9 mouse cellular contexts compared by ENCODE assay signal in genomic region chr2:163596057-163596872, GRCm38 (mm10). TPM values are rescaled to one million over a fixed set of nuclear protein-coding genes. Genes with fewer than 3 reads are reported as not detected.
DNase-seq lines count a peak whose midpoint lies in the region; ATAC-seq and TF ChIP-seq lines count a peak whose summit lies in the region.
"Had no signal": no experiment of that assay in that cellular context is flagged by ENCODE, and none has a peak within 500 bp of the region (broad histone marks: within the 10 kb centered on the region; RNA-seq: fewer than 3 reads in every experiment).

No protein-coding gene starts in this region.

- H3K4me2 ChIP-seq in neural tube, embryonic 13.5 days, result no peak overlapping the region
- H3K4me2 ChIP-seq in midbrain, postnatal 0 days (ENCODE audit: low read depth, low read length, poor library complexity, severe bottlenecking), result no peak overlapping the region
- H3K4me2 ChIP-seq: limb, embryonic 12.5 days had no signal

- no peaks in the 10 kb centered on the region for H3K27me3 ChIP-seq in neural tube, embryonic 13.5 days
- H3K27me3 ChIP-seq in midbrain, postnatal 0 days (ENCODE audit: insufficient read depth, low read length), result no peaks in the 10 kb centered on the region
- H3K27me3 ChIP-seq: limb, embryonic 12.5 days had no signal

- ATAC-seq in neural tube, embryonic 13.5 days (ENCODE audit: low read depth), result no peak
- peak; percentile 44 for ATAC-seq in granulocyte monocyte progenitor cell, adult 5-6 weeks (replicated peaks; ENCODE audit: poor library complexity, severe bottlenecking)
- no peak for ATAC-seq in midbrain, postnatal 0 days (ENCODE audit: low FRiP score)

- no peaks in the 10 kb centered on the region for H3K36me3 ChIP-seq in neural tube, embryonic 13.5 days
- no peaks in the 10 kb centered on the region for H3K36me3 ChIP-seq in midbrain, postnatal 0 days (ENCODE audit: insufficient read depth, low read length)
- H3K36me3 ChIP-seq: limb, embryonic 12.5 days had no signal

- no peaks in the 10 kb centered on the region for H3K9me3 ChIP-seq in neural tube, embryonic 13.5 days
- H3K9me3 ChIP-seq in midbrain, postnatal 0 days (ENCODE audit: low read length), result no peaks in the 10 kb centered on the region
- H3K9me3 ChIP-seq: limb, embryonic 12.5 days had no signal

- TF ChIP-seq CTCF in midbrain, postnatal 0 days (IDR thresholded peaks at IDR 0.05), result no peak

- H3K27ac ChIP-seq in neural tube, embryonic 13.5 days (replicated peaks), result peak overlapping the region; percentile 54; the same call in 1 of the 2 replicates
- H3K27ac ChIP-seq in midbrain, postnatal 0 days (ENCODE audit: low read depth, low read length), result no peak overlapping the region
- H3K27ac ChIP-seq: limb, embryonic 12.5 days had no signal

- no peak for DNase-seq in neural tube, embryonic 10.5 days (ENCODE audit: extremely low spot score, low spot score)
- DNase-seq in kidney, adult 9 months, result peak; percentile 88
- peak; percentile 14 for DNase-seq in midbrain, postnatal 0 days (ENCODE audit: low spot score)
- DNase-seq in urinary bladder, postnatal 25 days (ENCODE audit: low spot score), result no peak
- DNase-seq in cerebellum, adult 9-10 months, result no peak
- DNase-seq in c-Kit-positive CD71-positive TER-119-positive erythroid progenitor cells, embryonic 14.5 days (ENCODE audit: low spot score), result no peak

- H3K4me3 ChIP-seq in neural tube, embryonic 13.5 days, result no peak overlapping the region
- no peak overlapping the region for H3K4me3 ChIP-seq in midbrain, postnatal 0 days (ENCODE audit: low read depth, low read length)
- H3K4me3 ChIP-seq: limb, embryonic 12.5 days had no signal

- 74% methylated on average over 13 of the region's 13 CpGs for WGBS in neural tube, embryonic 13.5 days
- WGBS in midbrain, postnatal 0 days, result 75% methylated on average over 13 of the region's 13 CpGs

- H3K4me1 ChIP-seq in neural tube, embryonic 13.5 days (replicated peaks), result no peaks in the 10 kb centered on the region
- no peaks in the 10 kb centered on the region for H3K4me1 ChIP-seq in midbrain, postnatal 0 days (ENCODE audit: insufficient read depth, low read length)
- H3K4me1 ChIP-seq: limb, embryonic 12.5 days had no signal

- H3K9ac ChIP-seq in neural tube, embryonic 13.5 days, result no peak overlapping the region
- H3K9ac ChIP-seq in midbrain, postnatal 0 days (replicated peaks; ENCODE audit: low read length, poor library complexity, severe bottlenecking), result no peak overlapping the region
- H3K9ac ChIP-seq: limb, embryonic 12.5 days had no signal

RNA-seq across cellular contexts. Expression of gene Ttpal, which starts 5.8 kb away (rescaled TPM):
- 39.2 and 42.2 TPM in 2 replicates for polyA plus RNA-seq in neural tube, embryonic 13.5 days (2015; fragmentation: Nextera tagmentation; extraction: Ambion mirVana)
- total RNA-seq in granulocyte monocyte progenitor cell, adult 5-6 weeks (2014; fragmentation: Nextera tagmentation), result 21.1 and 21.8 TPM in 2 replicates
- 12.7 and 13.3 TPM in 2 replicates for total RNA-seq in granulocyte monocyte progenitor cell, adult 5-6 weeks (2017)
- 76.2 and 91.9 TPM in 2 replicates for total RNA-seq in midbrain, postnatal 0 days (2014; rRNA removed)
- polyA plus RNA-seq in midbrain, postnatal 0 days (2015; fragmentation: Nextera tagmentation; extraction: Ambion mirVana), result 33.5 and 34.7 TPM in 2 replicates

RNA-seq across cellular contexts. Expression of gene Serinc3, which starts 48.7 kb away (rescaled TPM):
- 36.8 and 39.1 TPM in 2 replicates for polyA plus RNA-seq in neural tube, embryonic 13.5 days (2015; fragmentation: Nextera tagmentation; extraction: Ambion mirVana)
- total RNA-seq in granulocyte monocyte progenitor cell, adult 5-6 weeks (2014; fragmentation: Nextera tagmentation), result 505 and 572 TPM in 2 replicates
- total RNA-seq in granulocyte monocyte progenitor cell, adult 5-6 weeks (2017), result 503 and 505 TPM in 2 replicates
- total RNA-seq in midbrain, postnatal 0 days (2014; rRNA removed), result 96.1 and 101 TPM in 2 replicates
- polyA plus RNA-seq in midbrain, postnatal 0 days (2015; fragmentation: Nextera tagmentation; extraction: Ambion mirVana), result 35.9 and 36.9 TPM in 2 replicates

Comparison
In these comparisons a context has a peak if more than half of its experiments do, and no peak if none do; other contexts are left out.
1. DNase-seq: peak in kidney, adult 9 months (single experiment) and midbrain, postnatal 0 days (single experiment); none in neural tube, embryonic 10.5 days (single experiment), urinary bladder, postnatal 25 days (single experiment), cerebellum, adult 9-10 months (single experiment) and c-Kit-positive CD71-positive TER-119-positive erythroid progenitor cells, embryonic 14.5 days (single experiment).